Mouse (Mus musculus): Measurements from ENCODE around the gene 4930404N11Rik.

GRCm38 (mm10) chr10:81399296-81399695 lies 33.7 kb upstream of the 4930404N11Rik start:
- TF ChIP-seq CTCF (IDR thresholded peaks at IDR 0.05; ENCODE audit: extremely low read depth, insufficient read depth, insufficient read length, insufficient replicate concordance) (no peak), POLR2A (IDR thresholded peaks at IDR 0.05; ENCODE audit: low read depth, low read length) (no peak)

Data from spleen, adult 2 months (tissue).